Mouse (Mus musculus) heart, postnatal 36 days (tissue): ENCODE results near the gene Hbq1b. TPM values are rescaled to one million over a fixed set of nuclear protein-coding genes. Genes with fewer than 3 reads are reported as not detected.

Experiments used
- total RNA-seq, 2 experiments: library from RNA; stranded (reverse); gene quantifications; 2 replicates each; pipeline ENCODE4 v1.2.3; 2021

The Hbq1b gene
- total RNA-seq, 2 experiments from 2014 or later = 1.4 TPM; not detected in 1

Other genes with a start within 250 kb of the Hbq1b start
- gene Il9r, start 86.7 kb upstream of the Hbq1b start, total RNA-seq = under 1 TPM in 1 of 2 experiments, not detected in 1; 0.11 TPM
- gene Snrnp25, start 81.5 kb upstream of the Hbq1b start, total RNA-seq = 10 to 100 TPM; 11.1 to 12.2 TPM
- 10 to 100 TPM; 24.3 to 25.1 TPM for gene Rhbdf1, start 64.7 kb upstream of the Hbq1b start, total RNA-seq
- 1 to 10 TPM; 6.7 TPM for gene Mpg, start 60.5 kb upstream of the Hbq1b start, total RNA-seq
- gene Nprl3, start 19.3 kb upstream of the Hbq1b start, total RNA-seq = 10 to 100 TPM; 26.1 to 28.5 TPM
- gene Hba-x, start 10.6 kb upstream of the Hbq1b start, total RNA-seq = not detected
- over 10,000 TPM in 1 of 2 experiments, 1,000 to 10,000 TPM in 1; 7,538 to 10,107 TPM for gene Hba-a1, start 3.5 kb upstream of the Hbq1b start, total RNA-seq
- 1,000 to 10,000 TPM; 7,375 to 9,600 TPM for gene Hba-a2, start 9.5 kb downstream of the Hbq1b start, total RNA-seq
- gene Hbq1a, start 13.1 kb downstream of the Hbq1b start, total RNA-seq = under 1 TPM; 0.75 to 0.76 TPM
- 1 to 10 TPM; 4.5 to 6.0 TPM for gene Sh3pxd2b, start 60.9 kb downstream of the Hbq1b start, total RNA-seq
- gene Ubtd2, start 168.4 kb downstream of the Hbq1b start, total RNA-seq = 1 to 10 TPM; 4.7 to 7.0 TPM
- gene Efcab9, start 245.1 kb downstream of the Hbq1b start, total RNA-seq = under 1 TPM in 1 of 2 experiments, not detected in 1; 0.41 TPM
- gene Stk10, start 246.3 kb downstream of the Hbq1b start, total RNA-seq = 1 to 10 TPM; 8.9 to 9.7 TPM